Mouse (Mus musculus) kidney, adult 2 months (tissue): ENCODE data around the gene Dhx58.

ENCODE experiments used
- CTCF ChIP-seq: fragments of 200-500 bp; conservative IDR thresholded peaks from 2 replicates; pipeline ENCODE4 v1.5.1; 2011; ENCODE audit warnings: low read depth, mild to moderate bottlenecking, control low read depth, low read length, moderate library complexity, mixed read lengths; ENCODE audit not compliant: insufficient read depth, insufficient read length
- POLR2A ChIP-seq: fragments of 200-500 bp; IDR thresholded peaks from one replicate; pipeline ENCODE4 v1.6.1; 2011; ENCODE audit warnings: low read depth, low read length, control low read depth

GRCm38 (mm10) chr11:100722493-100723028 is 18.5 kb upstream of the Dhx58 start:
- no peak for TF ChIP-seq POLR2A
- no peak for TF ChIP-seq CTCF
